Mouse (Mus musculus) heart, adult 2 months (tissue): ENCODE results near the gene 5730409E04Rik. TPM values are rescaled to one million over a fixed set of nuclear protein-coding genes. Genes with fewer than 3 reads are reported as not detected.
A peak's percentile ranks its signal among the peaks of the same experiment; 100 is the strongest.

Experiments used
- DNase-seq, 2 experiments: peaks; one replicate each; pipeline ENCODE4 v3.0.0; 2021
- H3K27ac ChIP-seq: fragments of 200-600 bp; 2 replicates; pipeline ENCODE4 v1.8.1; 2022
- H3K27me3 ChIP-seq: fragments of 200-500 bp; 2 replicates; pipeline ENCODE4 v1.6.1; 2012; ENCODE audit warnings: mild to moderate bottlenecking, low read length, inconsistent platforms, mixed read lengths; ENCODE audit not compliant: control insufficient read depth, insufficient read depth
- H3K36me3 ChIP-seq: fragments of 200-500 bp; 2 replicates; pipeline ENCODE4 v1.6.1; 2012; ENCODE audit warnings: low read length, inconsistent platforms; ENCODE audit not compliant: control insufficient read depth, insufficient read depth
- H3K4me1 ChIP-seq: fragments of 200-500 bp; 2 replicates; pipeline ENCODE4 v1.6.1; 2011; ENCODE audit warnings: low read length; ENCODE audit not compliant: control insufficient read depth, insufficient read depth
- H3K4me3 ChIP-seq: fragments of 200-600 bp; 2 replicates; pipeline ENCODE4 v1.8.1; 2022
- H3K79me2 ChIP-seq: fragments of 200-500 bp; replicated peaks from 2 replicates; pipeline ENCODE4 v1.6.1; 2012; ENCODE audit warnings: mild to moderate bottlenecking, inconsistent platforms, low read length, moderate library complexity, mixed read lengths; ENCODE audit not compliant: control insufficient read depth, insufficient read depth
- H3K9ac ChIP-seq: fragments of 200-500 bp; 2 replicates; pipeline ENCODE4 v1.6.1; 2012; ENCODE audit warnings: low read depth, mild to moderate bottlenecking, control low read depth, inconsistent platforms, low read length, mixed read lengths
- CTCF ChIP-seq: fragments of 200-600 bp; IDR thresholded peaks from 2 replicates; pipeline ENCODE4 v1.8.1; 2022; ENCODE audit warnings: antibody characterized with exemption, mild to moderate bottlenecking, moderate library complexity
- EP300 ChIP-seq: fragments of 200-500 bp; IDR thresholded peaks from 2 replicates; pipeline ENCODE4 v1.6.1; 2011; ENCODE audit warnings: low read depth, low read length, control low read depth; ENCODE audit not compliant: insufficient read depth
- POLR2A ChIP-seq: fragments of 200-500 bp; IDR thresholded peaks from 2 replicates; pipeline ENCODE4 v1.6.1; 2011; ENCODE audit warnings: mild to moderate bottlenecking, low read depth, low read length, control low read depth; ENCODE audit not compliant: insufficient read depth
- WGBS: fragments of 180-500 bp; shearing (Covaris S2); methylation state at CpG from one replicate; pipeline ENCODE4 v1.1.7; 2018; 5-methylcytosine and 5-hydroxymethylcytosine counted together
- intact Hi-C: fragments of 180-260 bp; cut with DNase I; formaldehyde crosslinking; loops from one replicate; pipeline ENCODE4 v1.15.1; 2025
- polyA plus RNA-seq: library from polyadenylated mRNA; depleted of rRNA; stranded (reverse); fragments of >200 nt; gene quantifications from 2 replicates; pipeline ENCODE4 v1.2.3, GENCODE M21; 2012
- total RNA-seq, 2 experiments: library from RNA; stranded (reverse); gene quantifications; 2 replicates each; pipeline ENCODE4 v1.2.3; 2021

Gene 5730409E04Rik
- total and polyA plus RNA-seq, 3 experiments = 10.6 to 12.6 (median 11.9) TPM

- Histone ChIP-seq H3K79me2 (no peaks in the 10 kb centered on the region), H3K4me1 (no peaks in the 10 kb centered on the region), H3K27me3 (no peaks in the 10 kb centered on the region; the same call in 1 of the 2 replicates), H3K36me3 (no peaks in the 10 kb centered on the region), H3K27ac (no peak overlapping the region), H3K4me3 (peak overlapping the region; percentile 16; the same call in 1 of the 2 replicates), H3K9ac (peak overlapping the region; percentile 9; the same call in 1 of the 2 replicates)
- peak; percentile 26 to 29 for DNase-seq
- 5% methylated on average over 23 of the region's 23 CpGs for WGBS
- TF ChIP-seq CTCF (peak; percentile 44), POLR2A (no peak)
- intact Hi-C loops = no loop called here
Observed at GRCm38 (mm10) chr4:126627021-126627681, 17.5 kb downstream of the 5730409E04Rik start.

GRCm38 (mm10) chr4:126631922-126632321 is 22.3 kb downstream of the 5730409E04Rik start:
- no peaks in the 10 kb centered on the region for H3K27me3 ChIP-seq
- TF ChIP-seq EP300 = no peak
- TF ChIP-seq CTCF = peak; percentile 63
- H3K4me1 ChIP-seq = no peaks in the 10 kb centered on the region
- intact Hi-C loops = loop anchor here (2.0 kb wide), 1 partner anchor 109 kb away; no protein-coding TSS in a partner anchor
- 44% methylated on average over 2 of the region's 2 CpGs for WGBS
- no peak for DNase-seq
- no peak overlapping the region for H3K9ac ChIP-seq
- H3K4me3 ChIP-seq = no peak overlapping the region
- H3K79me2 ChIP-seq = no peaks in the 10 kb centered on the region
- H3K27ac ChIP-seq = no peak overlapping the region
- H3K36me3 ChIP-seq = no peaks in the 10 kb centered on the region

GRCm38 (mm10) chr4:126632668-126633067 is 23.1 kb downstream of the 5730409E04Rik start:
- Histone ChIP-seq H3K36me3 (no peaks in the 10 kb centered on the region), H3K4me3 (no peak overlapping the region), H3K27ac (no peak overlapping the region), H3K4me1 (no peaks in the 10 kb centered on the region), H3K9ac (no peak overlapping the region), H3K27me3 (no peaks in the 10 kb centered on the region), H3K79me2 (no peaks in the 10 kb centered on the region)
- no peak for DNase-seq
- 62% methylated on average over 3 of the region's 3 CpGs for WGBS
- no peak for TF ChIP-seq POLR2A
- TF ChIP-seq EP300 = no peak
- no peak for TF ChIP-seq CTCF
- intact Hi-C loops = loop anchor here (2.0 kb wide), 1 partner anchor 108 kb away; no protein-coding TSS in a partner anchor

- 25% methylated on average over 11 of the region's 11 CpGs for whole genome bisulfite sequencing
- no peaks in the 10 kb centered on the region for H3K79me2 ChIP-seq
- H3K27ac ChIP-seq = no peak overlapping the region
- TF ChIP-seq POLR2A (no peak), EP300 (no peak)
- DNase-seq = no peak
- H3K27me3 ChIP-seq = no peaks in the 10 kb centered on the region
- H3K36me3 ChIP-seq = no peaks in the 10 kb centered on the region
- intact Hi-C loops = no loop called here
- H3K4me1 ChIP-seq = no peaks in the 10 kb centered on the region
- H3K4me3 ChIP-seq = no peak overlapping the region
- no peak overlapping the region for H3K9ac ChIP-seq
Observed at GRCm38 (mm10) chr4:126636330-126636729, 26.7 kb downstream of the 5730409E04Rik start.

- intact Hi-C loops = no loop called here
- Histone ChIP-seq H3K79me2 (no peaks in the 10 kb centered on the region), H3K4me3 (no peak overlapping the region), H3K27ac (no peak overlapping the region), H3K4me1 (no peaks in the 10 kb centered on the region), H3K36me3 (no peaks in the 10 kb centered on the region), H3K9ac (no peak overlapping the region), H3K27me3 (no peaks in the 10 kb centered on the region)
- DNase-seq = no peak
- TF ChIP-seq EP300 = no peak
- no peak for TF ChIP-seq POLR2A
- no peak for TF ChIP-seq CTCF
- whole genome bisulfite sequencing = 63% methylated on average over 4 of the region's 4 CpGs
Observed at GRCm38 (mm10) chr4:126637446-126637845, 27.8 kb downstream of the 5730409E04Rik start.

GRCm38 (mm10) chr4:126639339-126639738 is 29.7 kb downstream of the 5730409E04Rik start:
- DNase-seq = no peak
- Histone ChIP-seq H3K4me1 (no peaks in the 10 kb centered on the region), H3K79me2 (no peaks in the 10 kb centered on the region), H3K9ac (no peak overlapping the region), H3K36me3 (no peaks in the 10 kb centered on the region), H3K27ac (no peak overlapping the region), H3K4me3 (no peak overlapping the region), H3K27me3 (no peaks in the 10 kb centered on the region)
- TF ChIP-seq POLR2A (no peak), CTCF (no peak), EP300 (no peak)
- 48% methylated on average over 7 of the region's 7 CpGs for WGBS
- intact Hi-C loops = no loop called here
